Mouse (Mus musculus) spleen, adult 2 months (tissue): ENCODE data around the gene Rpl36-ps4.

ENCODE experiments used
- CTCF ChIP-seq: fragments of 200-500 bp; IDR thresholded peaks from 2 replicates; pipeline ENCODE4 v1.5.1; 2011; ENCODE audit warnings: mild to moderate bottlenecking, inconsistent platforms; ENCODE audit not compliant: insufficient read depth, insufficient read length, insufficient replicate concordance; ENCODE audit errors: extremely low read depth
- POLR2A ChIP-seq: fragments of 200-500 bp; IDR thresholded peaks from 2 replicates; pipeline ENCODE4 v1.6.1; 2011; ENCODE audit warnings: low read depth, low read length, inconsistent platforms

GRCm38 (mm10) chr17:87879484-87880225 is 41.1 kb upstream of the Rpl36-ps4 start:
- TF ChIP-seq POLR2A (no peak), CTCF (no peak)
